Mouse (Mus musculus) embryonic facial prominence, embryonic 14.5 days (tissue): ENCODE results near the gene Coro1b. TPM values are rescaled to one million over a fixed set of nuclear protein-coding genes. Genes with fewer than 3 reads are reported as not detected.
"Not testable (repeated sequence)": the region's sequence is repeated elsewhere in the genome, so short reads cannot be mapped to it uniquely, and the experiment has no call there.

Source experiments
- ATAC-seq: fragments of 200-750 bp; cut with Nextera tagmentation; 2 replicates; pipeline ENCODE4 v1.8.0; 2017; ENCODE audit warnings: low read depth, moderate number of reproducible peaks, moderate TSS enrichment
- DNase-seq: peaks from one replicate; pipeline ENCODE4 v3.0.0-alpha.2; 2015; ENCODE audit warnings: low spot score
- H3K27ac ChIP-seq: fragments of 300-500 bp; sonication (generic); replicated peaks from 2 replicates; pipeline ENCODE4 v1.5.1; 2014; ENCODE audit warnings: low read depth, mild to moderate bottlenecking, low read length, moderate library complexity
- H3K27me3 ChIP-seq: fragments of 300-500 bp; sonication (generic); replicated peaks from 2 replicates; pipeline ENCODE4 v1.6.1; 2014; ENCODE audit warnings: low read length; ENCODE audit not compliant: control insufficient read depth, insufficient read depth
- H3K36me3 ChIP-seq: fragments of 300-500 bp; sonication (generic); 2 replicates; pipeline ENCODE4 v1.6.1; 2014; ENCODE audit warnings: low read length, mixed read lengths; ENCODE audit not compliant: control insufficient read depth, insufficient read depth
- H3K4me1 ChIP-seq: fragments of 300-500 bp; sonication (generic); 2 replicates; pipeline ENCODE4 v1.6.1; 2014; ENCODE audit warnings: antibody characterized with exemption, low read length; ENCODE audit not compliant: control insufficient read depth, insufficient read depth
- H3K4me2 ChIP-seq: fragments of 300-500 bp; sonication (generic); 2 replicates; pipeline ENCODE4 v1.6.1; 2014; ENCODE audit warnings: low read depth, mild to moderate bottlenecking, low read length, moderate library complexity, mixed read lengths
- H3K4me3 ChIP-seq: fragments of 300-500 bp; sonication (generic); 2 replicates; pipeline ENCODE4 v1.5.1; 2014; ENCODE audit warnings: low read depth, mild to moderate bottlenecking, low read length
- H3K9ac ChIP-seq: fragments of 300-500 bp; sonication (generic); 2 replicates; pipeline ENCODE4 v1.6.1; 2014; ENCODE audit warnings: low read depth, mild to moderate bottlenecking, low read length, moderate library complexity, mixed read lengths
- H3K9me3 ChIP-seq: fragments of 300-500 bp; sonication (generic); 2 replicates; pipeline ENCODE4 v1.6.1; 2016; ENCODE audit warnings: low read length; ENCODE audit not compliant: control insufficient read depth
- WGBS: fragments of 180-500 bp; shearing (Covaris S2); extraction: QIAGEN DNeasy Blood & Tissue Kit; methylation state at CpG from one replicate; pipeline ENCODE4 v1.1.7; 2014; 5-methylcytosine and 5-hydroxymethylcytosine counted together
- polyA plus RNA-seq: library from polyadenylated mRNA; unstranded; fragments of >200 nt; fragmentation: Nextera tagmentation; extraction: Ambion mirVana; gene quantifications from 2 replicates; pipeline ENCODE4 v1.2.1, GENCODE M21; 2014

Gene Coro1b
- polyA plus RNA-seq, 1 experiment from 2014 or later, result 139 TPM

- Histone ChIP-seq H3K9me3 (no peaks in the 10 kb centered on the region), H3K4me1 (peaks cover 17% of the 10 kb centered on the region), H3K27ac (no peak overlapping the region), H3K27me3 (no peaks in the 10 kb centered on the region), H3K36me3 (peaks cover 18% of the 10 kb centered on the region), H3K9ac (no peak overlapping the region), H3K4me3 (no peak overlapping the region), H3K4me2 (no peak overlapping the region)
- ATAC-seq (no peak), DNase-seq (no peak)
- WGBS, result 79% methylated on average over 7 of the region's 7 CpGs
Measured at GRCm38 (mm10) chr19:4122411-4123370, 25.7 kb upstream of the Coro1b start.

GRCm38 (mm10) chr19:4124432-4124831 is 24.0 kb upstream of the Coro1b start:
- Histone ChIP-seq H3K9ac (no peak overlapping the region; the same call in 1 of the 2 replicates), H3K36me3 (peaks cover 21% of the 10 kb centered on the region), H3K27me3 (no peaks in the 10 kb centered on the region), H3K4me2 (no peak overlapping the region; the same call in 1 of the 2 replicates), H3K27ac (peak overlapping the region; percentile 76), H3K9me3 (no peaks in the 10 kb centered on the region), H3K4me3 (no peak overlapping the region), H3K4me1 (peaks cover 17% of the 10 kb centered on the region)
- no peak for ATAC-seq
- DNase-seq, result peak; percentile 71
- 64% methylated on average over 4 of the region's 4 CpGs for WGBS

GRCm38 (mm10) chr19:4125268-4125667 is 23.2 kb upstream of the Coro1b start:
- DNase-seq, result not testable (repeated sequence)
- peak overlapping the region; percentile 76 for H3K27ac ChIP-seq

GRCm38 (mm10) chr19:4125741-4126696 is 22.4 kb upstream of the Coro1b start, which contains the start of gene Aip:
Gene Aip (minus strand): TSS chr19:4125858.
- Histone ChIP-seq H3K27me3 (no peaks in the 10 kb centered on the region), H3K9me3 (no peaks in the 10 kb centered on the region), H3K4me3 (peak within 1 kb of the TSS; percentile 85), H3K9ac (peak within 1 kb of the TSS; percentile 83), H3K27ac (peak within 1 kb of the TSS; percentile 76), H3K4me2 (peak within 1 kb of the TSS; percentile 79), H3K4me1 (peaks cover 8% of the 10 kb centered on the region; the same call in 1 of the 2 replicates), H3K36me3 (peaks cover 31% of the 10 kb centered on the region)
- DNase-seq (peak; percentile 99), ATAC-seq (peak; percentile 96)
- 2% methylated on average over 30 of the region's 64 CpGs for WGBS

More at GRCm38 (mm10) chr19:4125268-4125667, 23.2 kb upstream of the Coro1b start:
- Histone ChIP-seq H3K4me2 (peak overlapping the region; percentile 79), H3K4me1 (peaks cover 15% of the 10 kb centered on the region), H3K4me3 (peak overlapping the region; percentile 85), H3K36me3 (peaks cover 27% of the 10 kb centered on the region), H3K9ac (peak overlapping the region; percentile 83)
- peak; percentile 10 for ATAC-seq
- WGBS, result 6% methylated on average over 4 of the region's 4 CpGs
- not testable (repeated sequence) for H3K9me3 ChIP-seq, H3K27me3 ChIP-seq

- peaks cover 40% of the 10 kb centered on the region for H3K36me3 ChIP-seq
- H3K9me3 ChIP-seq, result no peaks in the 10 kb centered on the region
- peak overlapping the region; percentile 85 for H3K4me3 ChIP-seq
- H3K4me1 ChIP-seq, result 0 out of 2 replicates have a peak, but pooled peaks cover 6% of the 10 kb centered on the region
- peak overlapping the region; percentile 83 for H3K9ac ChIP-seq
- H3K27me3 ChIP-seq, result no peaks in the 10 kb centered on the region
- WGBS, result 34% methylated on average over 7 of the region's 7 CpGs
- ATAC-seq (no peak), DNase-seq (peak; percentile 54)
- peak overlapping the region; percentile 79 for H3K4me2 ChIP-seq
- no peak overlapping the region for H3K27ac ChIP-seq
Measured at GRCm38 (mm10) chr19:4126759-4127495, 21.5 kb upstream of the Coro1b start.

- H3K4me3 ChIP-seq, result no peak overlapping the region
- H3K27me3 ChIP-seq, result no peaks in the 10 kb centered on the region
- WGBS, result 93% methylated on average over 7 of the region's 7 CpGs
- DNase-seq (no peak), ATAC-seq (no peak)
- peaks cover 45% of the 10 kb centered on the region for H3K36me3 ChIP-seq
- 0 out of 2 replicates have a peak, but pooled peaks cover 6% of the 10 kb centered on the region for H3K4me1 ChIP-seq
- H3K9ac ChIP-seq, result no peak overlapping the region
- no peak overlapping the region for H3K4me2 ChIP-seq
- no peak overlapping the region for H3K27ac ChIP-seq
- no peaks in the 10 kb centered on the region for H3K9me3 ChIP-seq
Measured at GRCm38 (mm10) chr19:4129462-4129861, 19.0 kb upstream of the Coro1b start.

GRCm38 (mm10) chr19:4130106-4130505 is 18.3 kb upstream of the Coro1b start:
- H3K4me2 ChIP-seq, result no peak overlapping the region
- H3K9me3 ChIP-seq, result no peaks in the 10 kb centered on the region
- DNase-seq (no peak), ATAC-seq (no peak)
- H3K27me3 ChIP-seq, result no peaks in the 10 kb centered on the region
- no peak overlapping the region for H3K27ac ChIP-seq
- peaks cover 45% of the 10 kb centered on the region for H3K36me3 ChIP-seq
- H3K4me1 ChIP-seq, result 0 out of 2 replicates have a peak, but pooled peaks cover 6% of the 10 kb centered on the region
- no peak overlapping the region for H3K4me3 ChIP-seq
- WGBS, result 92% methylated on average over 4 of the region's 4 CpGs
- H3K9ac ChIP-seq, result no peak overlapping the region
